Mouse (Mus musculus) embryo, embryonic 9.5 days (tissue): ENCODE results near the gene Deaf1.
"Not testable (repeated sequence)": the region's sequence is repeated elsewhere in the genome, so short reads cannot be mapped to it uniquely, and the experiment has no call there.

Experiments used
- DNase-seq: peaks from one replicate; pipeline ENCODE4 v3.0.0-alpha.2; 2017; ENCODE audit errors: extremely low spot score

Gene Deaf1

GRCm38 (mm10) chr7:141264041-141264700, 63.3 kb downstream of the Deaf1 start:
- DNase-seq: no peak

GRCm38 (mm10) chr7:141263640-141264039, 63.9 kb downstream of the Deaf1 start:
- no peak for DNase-seq

- DNase-seq: no peak
Measured at GRCm38 (mm10) chr7:141261480-141261879, 66.0 kb downstream of the Deaf1 start.

- no peak for DNase-seq
Measured at GRCm38 (mm10) chr7:141256159-141256558, 71.3 kb downstream of the Deaf1 start.

- DNase-seq: not testable (repeated sequence)
Measured at GRCm38 (mm10) chr7:141250486-141250885, 77.0 kb downstream of the Deaf1 start.
